Mouse (Mus musculus) spleen, postnatal 36 days (tissue): ENCODE measurements around the gene Gstm1.
"Not testable (repeated sequence)": the region's sequence is repeated elsewhere in the genome, so short reads cannot be mapped to it uniquely, and the experiment has no call there.

Experiments
- DNase-seq, 2 experiments: peaks; one replicate each; pipeline ENCODE4 v3.0.0; 2022; ENCODE audit warnings: low spot score in 2 of 2, mixed read lengths in 1 of 2

The Gstm1 gene

DNA sequence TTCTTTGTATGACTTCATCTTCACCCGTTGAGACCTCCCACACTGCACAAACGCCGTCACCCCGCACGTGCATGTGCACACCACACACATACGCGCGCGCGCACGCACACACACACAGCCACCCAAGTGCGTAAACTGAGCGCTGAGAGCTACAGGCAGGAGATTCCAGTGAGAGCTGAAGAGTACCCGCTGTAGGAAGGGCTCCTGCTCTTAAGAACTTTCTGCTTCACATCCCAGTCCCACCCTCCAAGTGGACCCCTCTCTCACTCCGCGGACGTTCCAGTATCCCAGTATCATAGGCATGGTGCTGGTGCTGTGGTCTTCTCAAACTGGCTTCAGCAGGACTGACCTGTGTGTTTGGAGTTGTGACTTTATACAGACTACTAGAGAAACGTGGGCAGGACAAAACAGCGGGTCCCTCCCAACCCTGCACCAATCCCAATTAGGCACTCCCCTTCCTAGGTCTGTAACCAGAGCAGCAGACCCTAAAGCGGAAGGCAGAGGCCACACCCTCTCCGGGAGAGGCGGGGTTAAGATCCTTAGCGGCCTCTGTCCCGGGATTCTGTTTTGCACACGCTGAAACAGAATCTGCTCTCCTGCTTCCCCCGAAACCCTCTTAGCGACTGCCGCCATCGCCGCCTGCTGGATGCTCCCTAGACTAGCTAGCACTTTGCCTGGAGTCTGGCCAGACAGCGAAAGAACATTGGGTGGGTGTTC, at the start of gene Gstm1:
Gstm1 (minus strand) TSS at position 501 of the 717 bp plus-strand sequence.
- DNase-seq: peak; percentile 78 to 80

DNA sequence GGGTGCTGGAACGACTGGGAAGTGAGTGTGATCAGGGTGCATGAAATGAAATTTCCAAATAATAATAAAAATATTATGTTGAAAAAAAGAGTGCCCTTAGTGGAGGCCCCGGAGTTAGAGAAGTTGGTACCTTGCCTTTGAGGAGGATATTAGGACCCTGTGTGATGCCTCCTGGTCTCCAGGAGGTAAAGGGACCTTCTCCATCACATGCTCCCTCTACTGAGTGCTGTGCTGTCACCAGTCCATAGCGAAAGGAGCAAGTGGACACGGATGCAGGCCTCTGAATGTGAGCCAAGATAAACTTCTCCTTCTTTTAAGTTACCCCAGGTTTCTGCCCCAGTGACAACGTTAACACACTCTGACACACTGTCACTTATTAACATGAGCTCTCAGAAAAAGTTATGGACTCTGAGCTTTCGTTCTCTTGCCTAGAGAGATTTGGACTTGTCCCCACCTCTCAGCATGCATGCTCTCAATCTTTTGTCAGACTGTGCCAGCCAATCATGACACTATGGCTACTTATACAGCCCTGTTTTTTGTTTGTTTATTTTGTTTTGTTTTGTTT, 49.7 kb upstream of the Gstm1 start:
- DNase-seq: no peak

DNA sequence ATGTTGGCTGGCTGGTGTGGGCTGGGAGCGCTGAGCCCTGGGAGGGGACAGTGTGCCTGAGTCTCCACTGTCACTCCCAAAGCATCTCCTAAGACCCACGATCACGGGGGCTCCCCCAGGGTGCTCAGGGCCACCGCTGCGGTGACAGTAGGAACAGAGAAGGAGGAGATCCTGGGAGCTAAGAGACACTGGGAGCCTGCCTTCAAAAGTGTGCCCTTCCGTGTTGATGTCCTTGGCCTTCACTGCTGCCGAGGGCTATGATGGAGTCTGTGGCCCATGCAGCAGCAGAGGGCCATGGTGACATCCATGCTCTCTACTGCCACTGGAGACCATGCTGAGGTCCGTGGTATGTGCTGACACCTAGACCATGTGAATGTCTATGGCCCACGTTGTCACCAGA, 47.8 kb upstream of the Gstm1 start:
- no peak for DNase-seq

DNA sequence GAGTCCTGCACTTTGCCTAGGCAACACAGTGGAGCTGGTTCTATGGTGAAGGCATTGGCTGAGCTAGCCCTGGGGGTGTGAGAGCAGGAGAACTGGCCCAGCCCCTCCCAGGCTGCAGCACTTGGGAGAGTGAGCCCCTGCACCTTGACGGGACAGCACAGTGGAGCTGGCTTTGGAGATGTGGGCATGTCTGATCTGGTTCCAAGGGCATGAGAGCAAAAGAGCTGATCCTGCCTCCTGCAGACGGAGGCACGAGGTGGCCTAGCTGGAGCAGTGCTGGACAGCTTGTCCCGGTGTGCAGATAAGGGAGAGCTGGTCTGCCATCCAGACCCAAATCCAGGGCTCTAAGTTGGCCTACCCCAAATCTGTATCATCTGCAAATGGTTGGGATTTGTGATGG, 46.9 kb upstream of the Gstm1 start:
- DNase-seq: no peak

DNA sequence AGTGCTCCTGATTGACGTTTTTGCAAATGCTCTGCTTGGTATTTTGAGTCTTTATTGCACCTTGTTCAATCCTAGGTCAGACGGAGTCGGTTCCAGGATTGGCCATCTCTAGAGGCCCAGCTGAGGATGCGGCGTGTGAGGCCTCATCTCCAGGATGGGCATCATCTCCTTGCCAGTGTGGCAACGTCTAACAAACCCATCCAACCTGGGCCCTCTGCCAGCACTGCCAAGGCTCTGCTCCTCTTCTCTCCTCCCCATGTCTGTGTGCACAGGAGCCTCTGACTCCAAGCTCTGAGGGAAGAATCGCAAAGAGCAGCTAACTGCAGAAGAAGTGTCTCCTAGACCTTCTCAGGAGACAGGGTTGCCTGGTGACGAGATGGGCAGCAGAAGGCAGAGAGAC, 44.9 kb upstream of the Gstm1 start:
- DNase-seq: no peak

DNA sequence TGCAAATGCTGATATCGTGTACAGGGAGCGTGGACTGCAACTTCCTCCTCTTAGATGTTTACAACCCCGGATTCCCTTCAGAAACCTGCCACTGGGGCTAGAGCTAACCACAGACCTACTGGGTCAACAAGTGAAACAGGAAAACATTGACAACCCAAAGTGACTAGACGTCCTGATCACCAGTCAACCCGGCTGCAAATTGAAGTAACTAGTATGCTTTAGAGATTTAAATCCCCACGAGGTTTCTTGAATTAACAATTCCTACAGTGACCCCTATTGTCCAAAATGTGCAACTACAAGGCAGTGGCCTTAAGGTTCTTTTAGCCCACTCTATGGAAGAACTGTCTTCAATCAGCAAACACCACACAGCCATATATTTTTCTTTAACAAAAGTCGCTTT, 43.6 kb upstream of the Gstm1 start:
- peak; percentile 24 to 48 for DNase-seq

DNA sequence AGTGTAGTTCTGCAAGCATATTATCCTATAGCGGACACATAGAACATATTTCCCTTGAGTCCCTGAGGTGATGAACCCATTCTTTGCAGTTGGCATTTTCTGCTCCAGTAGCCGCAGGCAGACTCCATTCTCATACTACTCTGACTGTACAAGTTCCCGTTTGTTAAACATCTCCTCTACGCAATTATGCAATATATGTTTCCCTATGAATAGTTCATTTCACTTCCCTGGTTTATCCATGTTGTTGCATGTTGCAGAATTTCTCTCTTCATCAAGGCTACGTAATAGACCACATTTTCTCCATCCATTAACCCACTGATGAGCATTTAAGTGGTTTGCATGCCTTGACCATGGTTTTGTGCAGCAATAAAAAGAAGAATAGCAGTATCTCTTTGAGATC, 32.7 kb upstream of the Gstm1 start:
- no peak for DNase-seq

DNA sequence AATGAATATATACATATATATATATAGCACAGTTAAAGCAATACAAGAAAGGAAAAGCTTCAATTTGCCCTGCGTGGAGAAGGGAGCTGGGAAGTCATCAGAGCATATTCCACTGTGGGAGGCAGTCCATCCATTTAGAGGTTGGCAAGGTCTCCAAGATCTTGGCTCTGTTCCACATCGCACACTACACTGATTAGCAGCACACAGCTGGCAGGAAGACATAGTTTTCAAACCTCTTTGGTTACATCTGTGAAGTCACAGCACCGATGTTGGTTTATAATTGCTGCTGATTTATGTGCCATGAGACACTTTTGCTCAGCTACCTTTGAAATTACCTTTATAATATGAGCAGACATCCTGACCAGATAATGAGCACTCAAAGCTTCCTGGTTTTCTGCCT, 30.5 kb upstream of the Gstm1 start:
- no peak for DNase-seq

DNA sequence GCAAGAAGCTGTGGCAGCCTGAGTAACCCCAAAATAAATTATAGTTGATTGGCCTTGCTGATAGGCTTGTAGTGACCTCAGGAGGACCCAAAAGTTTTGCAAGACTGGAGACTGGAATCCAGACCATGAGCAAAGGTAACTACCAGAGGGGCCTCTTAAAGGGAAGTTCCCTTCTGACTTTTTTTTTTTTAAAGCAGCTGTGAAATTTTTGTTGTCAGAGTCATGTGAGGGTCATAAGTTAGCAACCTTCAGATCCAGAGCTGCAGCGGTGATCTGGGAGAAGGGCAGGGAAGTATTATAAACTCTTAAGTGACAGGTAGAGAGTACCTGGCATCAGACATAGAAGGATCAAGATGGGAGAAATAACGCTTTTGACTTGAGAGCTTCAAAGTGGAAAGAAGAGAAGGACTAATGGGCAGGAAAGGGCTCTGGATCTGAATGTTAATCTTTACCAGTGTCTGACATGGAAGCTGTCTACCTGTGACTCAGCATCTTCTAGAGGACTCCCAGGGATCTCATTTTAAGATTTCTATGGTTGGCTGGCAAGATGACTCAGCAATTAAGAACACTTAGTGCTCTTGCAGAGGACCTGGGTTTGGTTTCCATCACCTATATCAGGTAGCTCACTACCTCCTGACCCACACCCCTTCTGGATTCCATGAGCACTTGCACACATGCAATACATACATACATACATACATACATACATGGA, 29.3 kb upstream of the Gstm1 start:
- no peak for DNase-seq

DNA sequence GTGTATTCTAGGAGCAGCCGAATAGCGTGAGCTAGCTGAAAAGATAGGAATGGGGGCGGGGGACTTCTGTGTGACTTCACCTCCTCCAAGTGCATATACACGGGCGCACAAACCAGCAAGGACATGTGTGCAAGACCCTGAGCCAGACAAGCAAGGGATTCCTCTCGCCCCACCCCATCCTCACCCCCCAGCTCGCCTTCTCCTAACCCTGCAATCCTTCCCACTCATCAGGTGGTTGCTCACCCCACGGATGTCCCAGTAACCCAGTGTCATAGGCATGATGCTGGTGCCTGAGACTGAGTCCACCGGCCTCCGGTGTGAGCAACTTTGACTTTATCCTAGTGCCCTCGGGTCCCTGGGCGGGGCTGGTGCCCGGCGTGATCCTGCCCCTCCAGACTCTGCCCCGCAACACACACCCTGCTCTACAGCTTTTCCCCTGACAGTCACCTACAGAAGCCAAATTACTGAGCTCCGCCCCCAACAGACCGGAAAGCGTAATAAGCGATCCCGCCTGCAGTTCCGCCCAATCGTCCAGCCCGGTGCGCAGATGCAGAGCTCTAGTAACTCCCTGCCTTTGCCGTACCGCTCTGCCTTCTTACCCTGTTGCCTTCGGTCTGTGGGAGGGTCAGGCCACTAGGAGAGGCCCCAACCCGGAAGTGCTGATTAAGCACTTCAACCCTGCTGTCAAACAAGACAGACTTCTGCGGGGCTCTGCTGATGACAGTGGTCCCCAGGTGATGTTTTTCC, 26.8 kb upstream of the Gstm1 start, which contains the start of gene Gstm4:
Gstm4 (minus strand) TSS at position 501 of the 747 bp plus-strand sequence.
- peak; percentile 88 to 91 for DNase-seq

DNA sequence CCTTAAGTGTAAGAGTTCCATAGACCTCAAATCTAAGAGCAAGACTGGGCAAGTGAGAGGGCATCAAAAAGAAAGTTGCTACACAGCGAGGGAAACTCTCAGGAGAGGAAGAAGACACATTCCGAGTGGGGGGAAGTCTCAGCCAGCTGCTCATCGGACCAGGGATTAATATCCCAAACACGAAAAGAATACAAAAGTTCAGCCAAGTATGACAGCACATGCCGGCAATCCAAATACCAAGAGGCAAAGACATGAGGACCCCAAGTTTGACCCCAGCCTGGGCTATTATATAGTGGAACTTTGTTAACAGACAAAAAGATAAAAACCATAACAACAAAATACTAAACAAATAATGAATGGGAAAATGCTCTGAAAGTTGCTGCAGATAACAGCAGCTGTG, 15.4 kb upstream of the Gstm1 start:
- DNase-seq: no peak

DNA sequence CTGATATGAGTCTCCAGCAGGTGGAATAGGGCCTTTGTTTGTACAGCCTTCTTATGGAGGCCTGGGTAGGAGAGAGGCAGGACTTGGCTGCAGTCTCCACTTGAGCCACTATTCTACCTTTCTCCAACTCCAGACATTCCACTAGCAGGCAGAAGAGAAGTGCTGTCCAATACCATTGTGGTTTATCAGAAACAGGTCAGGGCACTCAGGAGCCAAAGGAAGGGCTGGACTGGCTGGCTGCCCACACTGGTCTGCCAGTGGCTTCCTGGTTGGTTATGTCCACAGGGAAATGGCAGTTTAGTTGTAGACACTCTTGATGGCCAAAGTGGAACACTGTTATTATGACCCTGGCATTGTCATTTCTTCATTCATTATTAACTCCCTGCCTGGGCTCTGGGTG, 14.3 kb upstream of the Gstm1 start:
- DNase-seq: no peak

DNA sequence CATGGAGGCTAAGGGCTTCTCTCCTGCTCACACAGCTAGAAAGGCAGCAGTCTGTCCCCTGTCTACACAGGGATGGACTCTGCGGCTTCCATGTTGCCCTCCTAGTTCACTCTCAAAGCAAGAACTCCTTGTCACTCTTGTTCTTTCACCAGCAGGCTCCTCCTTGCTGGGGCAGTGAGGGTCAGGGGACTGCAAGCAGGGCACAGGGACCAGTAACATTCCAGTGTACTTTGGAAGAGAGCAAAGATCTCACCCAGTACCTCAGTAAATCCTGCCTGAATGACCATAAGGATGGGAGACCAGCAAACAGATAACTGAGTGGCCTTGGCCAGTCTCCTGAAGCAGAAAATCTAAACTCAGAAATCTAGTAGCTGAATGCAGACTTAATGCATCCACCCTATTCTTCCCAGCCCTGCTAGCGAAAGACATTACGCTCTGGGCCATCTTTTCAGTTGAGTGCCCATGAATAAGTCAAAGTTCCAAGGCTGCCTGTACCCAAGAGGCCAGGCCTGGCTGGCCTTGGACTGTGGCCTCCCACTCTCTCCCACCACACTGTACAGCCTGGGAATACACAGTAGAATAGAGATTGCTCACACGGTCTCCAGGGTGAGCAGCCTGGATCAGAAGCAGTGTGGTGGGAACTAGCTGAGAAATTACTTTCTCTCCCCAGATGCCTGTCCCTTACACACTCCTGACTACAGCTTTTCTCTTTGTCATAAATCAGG, 11.0 kb upstream of the Gstm1 start:
- DNase-seq: no peak

DNA sequence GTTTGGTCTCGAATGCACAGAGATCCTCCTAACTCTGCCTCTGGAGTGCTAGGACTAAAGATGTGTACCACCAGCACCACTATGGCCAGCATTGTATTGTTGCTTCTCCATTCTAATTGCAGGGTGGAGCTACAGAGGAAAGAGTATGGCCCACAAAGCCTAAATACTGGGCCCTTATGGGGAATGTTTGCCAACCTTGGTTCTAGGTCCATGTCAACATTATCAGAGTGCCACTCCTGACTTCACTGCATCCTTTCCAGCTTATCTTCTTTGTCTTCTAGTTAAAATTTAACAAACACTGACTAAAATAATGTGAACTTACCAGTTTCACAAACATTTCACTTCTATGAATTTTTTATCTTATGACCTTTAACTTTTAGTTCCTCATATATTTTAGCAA, 8.8 kb upstream of the Gstm1 start:
- no peak for DNase-seq

DNA sequence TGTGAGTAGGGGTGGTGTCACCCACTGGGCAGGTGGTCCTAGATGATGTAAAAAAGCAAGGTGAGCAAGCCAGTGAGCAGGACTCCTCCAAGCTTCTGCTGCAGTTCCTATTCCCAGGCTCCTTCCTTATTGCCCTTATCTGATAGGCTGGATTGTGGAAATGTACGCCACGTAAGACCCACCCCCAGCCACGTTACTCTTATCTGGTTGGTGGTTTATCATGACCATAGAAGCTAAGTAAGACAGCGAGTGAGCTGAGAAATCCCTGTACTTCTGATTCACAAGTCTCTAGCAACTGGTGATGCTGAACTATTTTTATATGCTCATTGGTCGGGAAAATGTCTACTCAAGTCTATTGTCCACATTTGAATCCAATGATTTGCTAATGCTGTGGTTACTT, 8.3 kb upstream of the Gstm1 start:
- DNase-seq: no peak

DNA sequence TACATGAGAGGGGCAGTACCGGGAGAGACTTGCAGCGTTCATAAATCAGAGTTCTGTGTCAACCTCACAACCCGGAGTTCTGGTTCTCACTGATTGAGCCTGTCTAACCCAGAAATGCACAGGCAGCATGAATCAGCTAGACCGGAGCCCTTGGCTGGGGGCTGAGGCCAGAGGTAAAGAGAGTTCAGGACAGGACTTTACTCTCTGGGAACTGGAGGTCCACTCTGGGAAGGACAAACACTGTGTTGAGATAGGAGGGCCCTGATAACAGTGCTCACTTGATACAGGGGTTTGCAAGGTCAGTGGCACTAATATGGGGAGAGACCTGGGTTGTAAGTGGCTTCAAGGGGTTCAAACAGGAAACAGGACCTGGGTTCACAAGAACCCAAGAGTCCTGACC, 7.5 kb upstream of the Gstm1 start:
- DNase-seq: no peak

DNA sequence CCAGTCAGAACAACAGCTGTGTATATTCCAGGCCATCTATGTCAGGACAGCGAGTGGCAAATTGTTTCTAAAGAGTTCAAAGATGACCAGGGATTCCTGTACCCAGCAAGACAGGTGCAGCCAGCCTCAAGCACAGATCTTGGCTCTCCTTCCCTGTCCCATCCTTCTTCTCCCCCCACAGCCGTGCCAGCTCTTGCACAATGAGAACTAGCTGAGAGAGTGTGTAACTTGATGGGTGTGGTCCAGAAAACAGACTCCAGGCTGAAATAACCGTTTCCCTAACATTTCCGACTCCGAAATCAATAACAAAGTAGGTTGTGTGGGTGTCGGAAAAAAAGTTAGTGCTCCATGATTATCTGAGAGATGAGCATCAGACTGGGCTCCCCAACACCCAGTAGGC, 4.9 kb upstream of the Gstm1 start:
- DNase-seq: no peak

DNA sequence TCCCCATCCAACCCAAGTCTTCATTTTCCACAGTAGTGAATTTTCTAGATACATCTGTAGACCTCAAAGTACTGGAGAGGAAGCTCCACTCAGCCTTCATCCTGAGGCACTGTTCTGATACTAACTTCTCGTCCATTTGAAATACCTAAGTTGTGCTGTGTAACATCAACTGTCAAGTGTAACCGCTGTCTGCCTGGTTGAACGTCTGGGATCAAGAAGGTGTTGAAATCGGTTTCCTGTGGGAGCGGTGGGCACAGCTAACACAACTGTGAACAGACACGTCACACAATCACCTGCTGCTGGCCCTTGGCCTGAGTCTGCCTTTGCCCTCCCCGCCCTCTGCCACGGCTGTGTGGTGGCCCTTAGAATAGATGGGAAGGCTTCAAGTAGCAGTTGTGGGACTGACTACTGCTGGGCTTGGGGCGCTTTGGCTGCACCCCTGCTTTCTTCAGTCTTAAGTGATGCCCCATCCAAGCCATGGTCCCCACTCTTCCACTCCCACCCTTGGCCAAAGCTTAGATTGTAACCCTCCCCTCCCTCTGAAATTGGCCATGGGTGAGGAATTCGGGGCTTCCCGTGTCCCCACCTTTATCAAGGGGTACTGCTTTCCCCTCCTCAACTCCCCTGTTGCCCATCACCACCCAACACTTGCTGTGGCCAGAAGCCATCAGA, 2.7 kb upstream of the Gstm1 start:
- not testable (repeated sequence) for DNase-seq

DNA sequence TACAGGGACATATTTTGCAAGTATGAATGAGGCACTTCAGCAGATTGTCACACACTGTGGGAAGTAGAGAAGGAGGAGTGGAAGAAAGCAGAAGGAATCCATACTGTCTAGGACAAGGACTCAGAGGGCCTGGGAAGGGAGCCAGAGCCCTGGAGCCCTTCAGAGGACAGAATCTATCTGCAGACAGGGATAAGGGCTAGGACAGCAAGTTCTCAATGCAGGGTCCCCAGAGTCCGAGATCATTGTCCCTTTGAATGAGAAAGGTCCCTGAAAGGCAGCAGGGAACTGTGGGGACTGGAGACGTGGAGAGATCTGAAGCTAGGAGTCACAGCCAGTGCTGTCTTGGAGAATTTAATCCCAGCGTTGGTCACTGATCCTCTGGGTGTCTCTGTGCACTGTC, 1.5 kb upstream of the Gstm1 start:
- DNase-seq: not testable (repeated sequence)

DNA sequence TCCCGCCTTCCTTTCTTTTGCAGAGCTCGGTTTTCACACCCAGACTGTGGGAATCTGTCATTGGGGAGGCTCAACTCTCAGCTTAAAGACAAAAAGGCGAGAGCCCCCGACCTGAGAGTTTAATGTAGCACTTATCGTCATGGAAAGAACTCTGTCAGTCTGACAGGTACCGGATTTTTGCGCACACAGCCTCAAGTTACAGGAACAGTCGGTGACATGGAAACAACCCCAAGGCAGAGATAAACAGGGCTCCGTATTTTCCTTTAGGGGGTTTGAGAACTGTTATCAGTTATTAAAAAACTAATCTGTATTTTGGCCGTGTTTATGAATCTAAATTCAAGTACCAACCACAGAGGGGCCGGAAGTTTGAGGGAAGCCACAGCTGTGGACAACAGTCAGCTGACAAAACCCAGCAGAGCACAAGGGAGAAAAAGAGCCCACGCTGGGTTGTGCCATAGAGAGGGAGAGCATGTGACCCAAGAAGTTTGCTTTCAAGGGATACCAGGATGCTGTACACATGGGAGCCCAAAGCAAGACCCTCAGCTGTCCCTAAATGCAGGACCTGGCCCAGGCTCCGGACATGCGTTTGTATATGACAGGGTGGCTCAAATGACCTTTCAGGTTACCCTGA, 532 bp upstream of the Gstm1 start:
- peak; percentile 33 to 34 for DNase-seq

DNA sequence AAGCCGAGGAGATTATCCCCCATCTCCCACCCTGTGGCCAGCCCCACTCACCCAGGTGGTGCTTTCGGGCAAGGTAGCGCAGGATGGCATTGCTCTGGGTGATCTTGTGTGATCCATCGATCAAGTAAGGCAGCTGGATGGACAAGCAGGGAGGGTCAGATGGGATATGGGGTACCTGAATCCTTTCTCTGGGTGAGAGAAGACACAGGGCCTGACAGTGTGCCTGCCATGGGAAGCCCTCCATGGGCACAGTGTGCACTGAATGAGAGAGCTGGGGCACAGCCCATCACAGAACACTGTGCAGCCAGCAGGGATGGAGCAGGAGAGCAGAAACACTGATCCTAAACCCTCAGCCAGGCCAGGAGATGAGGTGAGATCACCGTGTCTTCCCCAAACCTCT, 1.3 kb downstream of the Gstm1 start:
- not testable (repeated sequence) for DNase-seq
